Mouse (Mus musculus): ENCODE data around the gene Srgap1. TPM values are rescaled to one million over a fixed set of nuclear protein-coding genes. Genes with fewer than 3 reads are reported as not detected.

Gene Srgap1
- total and polyA plus RNA-seq, 3 experiments = 0.22 TPM; not detected in 2

DNA sequence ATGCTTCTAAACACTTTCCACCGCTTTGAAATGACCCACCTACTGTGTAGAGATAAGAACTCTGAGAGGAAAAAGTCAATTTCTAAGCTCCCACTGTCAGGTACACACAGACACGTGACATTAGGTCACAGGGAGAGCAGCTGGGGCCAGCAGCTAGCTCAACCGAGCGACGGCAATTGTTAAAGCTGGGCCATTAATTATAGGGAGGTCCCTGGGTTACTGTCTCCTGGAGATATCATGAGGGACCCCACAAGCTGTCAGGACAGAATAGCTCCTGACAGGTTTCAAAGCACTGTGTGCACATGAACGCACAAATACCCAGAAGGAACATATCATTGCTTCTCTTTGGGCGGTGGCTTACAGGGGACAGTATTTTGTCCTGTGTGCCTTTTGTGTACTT is 229.1 kb downstream of the Srgap1 start:
- DNase-seq (ENCODE audit: low spot score) = no peak
- H3K27me3 ChIP-seq (ENCODE audit: insufficient read depth, low read length) = no peaks in the 10 kb centered on the region
- no peaks in the 10 kb centered on the region for H3K4me1 ChIP-seq (ENCODE audit: insufficient read depth, low read depth, low read length)

DNA sequence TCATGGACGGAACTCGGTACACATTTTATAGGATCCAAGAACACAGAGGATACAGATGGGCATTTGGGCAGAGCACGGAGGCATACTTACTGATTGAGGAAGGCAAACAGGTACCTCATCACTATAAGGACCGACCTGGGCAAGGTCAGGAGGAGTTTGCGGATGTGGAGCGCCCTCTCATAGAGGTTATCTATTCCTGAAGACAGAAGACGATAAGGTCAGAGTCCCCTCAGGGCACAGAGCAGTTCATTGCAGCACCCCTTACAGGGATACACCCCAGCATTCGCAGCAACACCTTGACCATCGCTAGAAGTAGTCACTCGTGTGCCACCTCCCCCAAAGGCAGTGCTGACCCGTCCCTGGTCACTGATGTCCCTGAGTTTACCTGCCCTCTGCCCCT is 239.3 kb downstream of the Srgap1 start:
- no peak for TF ChIP-seq CTCF (IDR thresholded peaks at IDR 0.05; ENCODE audit: low read depth, low read length)
- Histone ChIP-seq H3K4me3 (ENCODE audit: low read depth, low read length) (no peak overlapping the region), H3K4me1 (ENCODE audit: insufficient read depth, low read depth, low read length) (no peaks in the 10 kb centered on the region), H3K27me3 (ENCODE audit: insufficient read depth, low read length) (no peaks in the 10 kb centered on the region), H3K9me3 (replicated peaks) (peaks cover 35% of the 10 kb centered on the region), H3K36me3 (replicated peaks) (no peaks in the 10 kb centered on the region)
- no peak for DNase-seq (ENCODE audit: low spot score)
- no peak; the same call in 1 of the 2 replicates for ATAC-seq (ENCODE audit: extremely low read depth, insufficient number of reproducible peaks, low FRiP score, poor library complexity, severe bottlenecking)

More for the DNA sequence above, 229.1 kb downstream of the Srgap1 start:
- no peak overlapping the region for H3K4me3 ChIP-seq (ENCODE audit: low read depth, low read length)
- TF ChIP-seq GATA2 (IDR thresholded peaks at IDR 0.05; ENCODE audit: borderline replicate concordance, low read depth, low read length) (no peak), POLR2AphosphoS5 (IDR thresholded peaks at IDR 0.05; ENCODE audit: insufficient replicate concordance, low read depth, low read length) (no peak), CTCF (IDR thresholded peaks at IDR 0.05; ENCODE audit: low read depth, low read length) (no peak), TAL1 (conservative IDR thresholded peaks at IDR 0.05; ENCODE audit: low read depth, low read length) (no peak)
- peaks cover 55% of the 10 kb centered on the region for H3K9me3 ChIP-seq (replicated peaks)
- ATAC-seq (ENCODE audit: extremely low read depth, insufficient number of reproducible peaks, low FRiP score, poor library complexity, severe bottlenecking) = no peak
- H3K36me3 ChIP-seq (replicated peaks) = no peaks in the 10 kb centered on the region

DNA sequence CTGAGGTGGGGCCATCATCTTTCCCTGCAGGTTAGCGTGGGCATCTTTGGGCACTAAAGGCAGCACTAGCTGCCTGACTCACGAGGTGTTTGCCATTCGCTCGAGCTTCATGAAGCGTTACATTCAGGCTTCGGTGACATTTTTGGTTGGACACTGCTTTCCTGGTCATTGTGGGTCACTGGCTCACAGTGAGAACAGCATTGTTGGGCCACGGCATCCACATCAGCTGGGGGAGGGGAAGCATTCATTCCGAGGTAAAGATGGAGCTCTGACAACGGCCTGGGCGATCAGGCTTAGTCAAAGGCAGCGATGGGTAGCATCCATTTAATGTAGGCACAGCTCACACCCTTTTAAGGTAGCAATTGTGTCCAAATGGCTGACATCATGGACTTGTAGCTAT is 240.3 kb downstream of the Srgap1 start:
- no peak for DNase-seq (ENCODE audit: low spot score)

DNA sequence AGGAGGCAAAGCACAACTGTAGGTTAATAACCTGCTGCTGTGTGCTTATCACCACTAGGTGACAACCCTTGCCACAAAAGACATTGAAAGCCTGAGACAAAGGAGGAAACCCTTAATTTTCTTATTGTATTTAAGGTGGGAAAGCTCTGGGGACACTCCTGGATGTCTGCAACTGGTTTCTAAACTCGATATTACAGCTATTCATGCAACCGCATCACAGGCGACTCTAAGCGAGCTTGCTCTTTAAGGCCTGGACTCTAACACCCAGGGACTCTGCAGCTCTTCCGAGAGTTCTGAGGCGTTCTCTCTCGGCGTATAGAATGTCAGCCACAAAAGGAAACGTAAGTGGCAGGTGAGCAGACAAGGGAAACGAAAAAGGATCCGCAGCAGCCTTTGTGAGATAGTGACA is 241.2 kb downstream of the Srgap1 start:
- H3K36me3 ChIP-seq (replicated peaks) = no peaks in the 10 kb centered on the region
- H3K9me3 ChIP-seq (replicated peaks) = peaks cover 42% of the 10 kb centered on the region
- no peaks in the 10 kb centered on the region for H3K27me3 ChIP-seq (ENCODE audit: insufficient read depth, low read length)
- no peak for TF ChIP-seq GATA1 (IDR thresholded peaks at IDR 0.05; ENCODE audit: borderline replicate concordance, low read length)
- no peaks in the 10 kb centered on the region for H3K4me1 ChIP-seq (ENCODE audit: insufficient read depth, low read depth, low read length)
- H3K4me3 ChIP-seq (ENCODE audit: low read depth, low read length) = no peak overlapping the region
- no peak for DNase-seq (ENCODE audit: low spot score)
- no peak for ATAC-seq (ENCODE audit: extremely low read depth, insufficient number of reproducible peaks, low FRiP score, poor library complexity, severe bottlenecking)

More for the DNA sequence above, 240.3 kb downstream of the Srgap1 start:
- Histone ChIP-seq H3K27me3 (ENCODE audit: insufficient read depth, low read length) (no peaks in the 10 kb centered on the region), H3K9me3 (replicated peaks) (peaks cover 41% of the 10 kb centered on the region), H3K36me3 (replicated peaks) (no peaks in the 10 kb centered on the region), H3K4me1 (ENCODE audit: insufficient read depth, low read depth, low read length) (no peaks in the 10 kb centered on the region), H3K4me3 (ENCODE audit: low read depth, low read length) (no peak overlapping the region)
- no peak for ATAC-seq (ENCODE audit: extremely low read depth, insufficient number of reproducible peaks, low FRiP score, poor library complexity, severe bottlenecking)
- TF ChIP-seq GATA1 (IDR thresholded peaks at IDR 0.05; ENCODE audit: borderline replicate concordance, low read length) = no peak
- TF ChIP-seq POLR2AphosphoS5 (IDR thresholded peaks at IDR 0.05; ENCODE audit: insufficient replicate concordance, low read depth, low read length) = no peak
- TF ChIP-seq GATA2 (IDR thresholded peaks at IDR 0.05; ENCODE audit: borderline replicate concordance, low read depth, low read length) = no peak
- no peak for TF ChIP-seq TAL1 (conservative IDR thresholded peaks at IDR 0.05; ENCODE audit: low read depth, low read length)
- TF ChIP-seq CTCF (IDR thresholded peaks at IDR 0.05; ENCODE audit: low read depth, low read length) = no peak

DNA sequence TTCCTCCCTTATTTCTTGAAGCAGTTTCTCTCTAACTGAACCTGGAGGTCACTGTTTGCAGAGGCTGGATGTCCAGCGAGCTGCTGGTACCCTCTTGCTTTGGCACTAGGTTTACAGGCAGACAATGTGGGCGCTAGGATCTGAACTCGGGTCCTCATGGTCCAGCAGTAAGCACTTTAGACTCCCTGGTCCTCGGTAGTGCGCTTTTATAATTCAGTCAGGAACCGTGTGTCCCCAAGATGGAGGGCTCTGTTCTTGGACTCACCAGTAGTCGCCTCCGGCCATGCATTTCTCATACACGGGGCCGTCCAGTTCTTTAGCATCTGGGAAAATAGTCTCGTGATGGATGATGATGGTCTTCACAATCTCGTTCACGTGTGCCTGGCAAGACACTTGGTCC is 242.6 kb downstream of the Srgap1 start:
- Histone ChIP-seq H3K36me3 (replicated peaks) (no peaks in the 10 kb centered on the region), H3K4me3 (ENCODE audit: low read depth, low read length) (no peak overlapping the region), H3K4me1 (ENCODE audit: insufficient read depth, low read depth, low read length) (no peaks in the 10 kb centered on the region), H3K9me3 (replicated peaks) (peaks cover 43% of the 10 kb centered on the region), H3K27me3 (ENCODE audit: insufficient read depth, low read length) (no peaks in the 10 kb centered on the region)
- TF ChIP-seq CTCF (IDR thresholded peaks at IDR 0.05; ENCODE audit: low read depth, low read length) = no peak
- TF ChIP-seq TAL1 (conservative IDR thresholded peaks at IDR 0.05; ENCODE audit: low read depth, low read length) = no peak
- no peak for TF ChIP-seq GATA2 (IDR thresholded peaks at IDR 0.05; ENCODE audit: borderline replicate concordance, low read depth, low read length)
- TF ChIP-seq GATA1 (IDR thresholded peaks at IDR 0.05; ENCODE audit: borderline replicate concordance, low read length) = no peak
- TF ChIP-seq POLR2AphosphoS5 (IDR thresholded peaks at IDR 0.05; ENCODE audit: insufficient replicate concordance, low read depth, low read length) = no peak
- ATAC-seq (ENCODE audit: extremely low read depth, insufficient number of reproducible peaks, low FRiP score, poor library complexity, severe bottlenecking) = no peak
- no peak for DNase-seq (ENCODE audit: low spot score)

DNA sequence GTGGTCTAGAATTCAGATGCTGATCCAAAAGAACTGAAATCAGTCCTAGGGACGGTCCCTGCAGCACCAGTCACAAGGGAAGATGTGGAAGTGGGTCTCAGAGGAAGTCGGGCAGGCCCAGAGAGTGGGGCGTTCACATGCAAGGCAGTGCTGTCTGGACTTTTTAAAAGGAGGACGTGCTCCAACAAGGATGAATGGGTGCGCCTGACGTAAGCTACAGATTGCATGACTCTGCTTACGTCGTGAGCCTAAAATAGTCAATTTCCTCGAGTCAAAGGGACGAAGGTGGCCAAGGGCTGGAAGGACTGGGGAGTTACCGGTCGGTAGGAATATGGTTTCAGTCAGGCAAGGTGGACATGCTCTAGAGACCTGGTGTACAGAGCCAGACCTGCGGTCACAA is 247.1 kb downstream of the Srgap1 start:
- H3K27me3 ChIP-seq (ENCODE audit: insufficient read depth, low read length) = no peaks in the 10 kb centered on the region
- ATAC-seq (ENCODE audit: extremely low read depth, insufficient number of reproducible peaks, low FRiP score, poor library complexity, severe bottlenecking) (no peak), DNase-seq (ENCODE audit: low spot score) (no peak)
- no peaks in the 10 kb centered on the region for H3K36me3 ChIP-seq (replicated peaks)
- no peak for TF ChIP-seq POLR2AphosphoS5 (IDR thresholded peaks at IDR 0.05; ENCODE audit: insufficient replicate concordance, low read depth, low read length)
- no peak for TF ChIP-seq GATA2 (IDR thresholded peaks at IDR 0.05; ENCODE audit: borderline replicate concordance, low read depth, low read length)
- no peak for TF ChIP-seq TAL1 (conservative IDR thresholded peaks at IDR 0.05; ENCODE audit: low read depth, low read length)
- TF ChIP-seq GATA1 (IDR thresholded peaks at IDR 0.05; ENCODE audit: borderline replicate concordance, low read length) = no peak
- TF ChIP-seq CTCF (IDR thresholded peaks at IDR 0.05; ENCODE audit: low read depth, low read length) = no peak
- peaks cover 41% of the 10 kb centered on the region for H3K9me3 ChIP-seq (replicated peaks)
- H3K4me1 ChIP-seq (ENCODE audit: insufficient read depth, low read depth, low read length) = no peaks in the 10 kb centered on the region
- no peak overlapping the region for H3K4me3 ChIP-seq (ENCODE audit: low read depth, low read length)

DNA sequence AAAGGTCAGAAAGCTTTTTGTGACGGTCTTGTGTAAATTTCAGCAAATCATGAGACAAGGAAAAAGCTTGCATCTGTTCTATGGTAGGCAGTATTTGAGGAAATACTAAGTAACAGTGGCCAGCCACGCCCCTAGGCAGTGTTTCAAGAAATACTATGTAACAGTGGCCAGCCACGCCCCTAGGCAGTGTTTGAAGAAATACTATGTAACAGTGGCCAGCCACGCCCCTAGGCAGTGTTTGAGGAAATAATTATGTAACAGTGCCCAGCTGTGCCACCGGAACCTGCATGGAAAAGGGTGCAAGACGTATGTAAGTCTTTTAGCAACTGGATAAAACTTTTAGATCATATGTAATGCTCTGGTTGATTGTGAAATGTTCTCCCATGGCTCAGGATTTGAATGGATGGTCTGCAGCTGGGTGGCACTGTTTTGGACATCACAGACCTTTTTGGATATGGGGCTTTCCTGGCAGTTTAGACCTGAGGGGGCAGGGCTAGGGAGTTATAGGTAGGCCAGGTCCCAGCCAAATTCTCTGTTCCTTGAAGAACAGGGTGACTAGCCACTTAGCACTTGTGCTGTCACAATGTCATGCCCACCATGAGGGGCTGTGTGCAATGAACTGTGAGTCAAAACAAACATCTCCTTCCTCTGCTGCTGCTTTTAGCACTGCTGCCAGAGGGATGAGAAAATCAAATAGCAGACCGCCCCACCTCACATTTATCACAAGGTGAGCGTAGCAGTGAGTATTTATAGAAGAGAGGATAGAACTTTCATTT is 250.9 kb downstream of the Srgap1 start:
- DNase-seq (ENCODE audit: low spot score) (no peak), ATAC-seq (ENCODE audit: extremely low read depth, insufficient number of reproducible peaks, low FRiP score, poor library complexity, severe bottlenecking) (no peak; the same call in 1 of the 2 replicates)
- Histone ChIP-seq H3K27me3 (ENCODE audit: insufficient read depth, low read length) (no peaks in the 10 kb centered on the region), H3K9me3 (replicated peaks) (peaks cover 39% of the 10 kb centered on the region), H3K4me3 (ENCODE audit: low read depth, low read length) (no peak overlapping the region), H3K4me1 (ENCODE audit: insufficient read depth, low read depth, low read length) (no peaks in the 10 kb centered on the region), H3K36me3 (replicated peaks) (no peaks in the 10 kb centered on the region)
- no peak for TF ChIP-seq TAL1 (conservative IDR thresholded peaks at IDR 0.05; ENCODE audit: low read depth, low read length)
- TF ChIP-seq GATA2 (IDR thresholded peaks at IDR 0.05; ENCODE audit: borderline replicate concordance, low read depth, low read length) = no peak
- TF ChIP-seq GATA1 (IDR thresholded peaks at IDR 0.05; ENCODE audit: borderline replicate concordance, low read length) = no peak
- no peak for TF ChIP-seq POLR2AphosphoS5 (IDR thresholded peaks at IDR 0.05; ENCODE audit: insufficient replicate concordance, low read depth, low read length)
- TF ChIP-seq CTCF (IDR thresholded peaks at IDR 0.05; ENCODE audit: low read depth, low read length) = no peak

All from G1E (cell line).